Mouse (Mus musculus): ENCODE data around the gene BC049730. TPM values are rescaled to one million over a fixed set of nuclear protein-coding genes. Genes with fewer than 3 reads are reported as not detected.

Gene BC049730
- under 1 TPM in 1 of 2 experiments, not detected in 1; 0.45 TPM for total RNA-seq (2023)

GRCm38 (mm10) chr7:24708832-24709292 is at the start of gene BC049730:
Gene BC049730, plus strand, starts transcription at chr7:24709242.

GRCm38 (mm10) chr7:24676575-24676974 is 32.5 kb upstream of the BC049730 start, which contains the start of gene Tex101:
Gene Tex101, minus strand, starts transcription at chr7:24676675.

GRCm38 (mm10) chr7:24726808-24727207 is 17.8 kb downstream of the BC049730 start, which contains the start of gene Gm4763:
Gene Gm4763, minus strand, starts transcription at chr7:24726908.

GRCm38 (mm10) chr7:24760211-24760610 is 51.2 kb downstream of the BC049730 start, which contains the start of gene Cd177:
Gene Cd177, minus strand, starts transcription at chr7:24760311.

Other genes with a start within 250 kb of the BC049730 start
- 100 to 1,000 TPM; 744 to 846 TPM for gene Plaur, start 246.8 kb upstream of the BC049730 start, total RNA-seq (2023)
- gene Cadm4, start 227.2 kb upstream of the BC049730 start, total RNA-seq (2023) = not detected
- gene Zfp428, start 202.2 kb upstream of the BC049730 start, total RNA-seq (2023) = under 1 TPM; 0.55 to 0.61 TPM
- gene AC161166.1, start 196.8 kb upstream of the BC049730 start, total RNA-seq (2023) = not detected
- gene Irgq, start 178.6 kb upstream of the BC049730 start, total RNA-seq (2023) = 1 to 10 TPM; 6.0 to 6.3 TPM
- not detected for gene Pinlyp, start 163.1 kb upstream of the BC049730 start, total RNA-seq (2023)
- 10 to 100 TPM; 35.1 to 39.1 TPM for gene Xrcc1, start 163.0 kb upstream of the BC049730 start, total RNA-seq (2023)
- gene Ethe1, start 121.7 kb upstream of the BC049730 start, total RNA-seq (2023) = 10 to 100 TPM; 34.1 to 40.4 TPM
- gene Zfp575, start 121.6 kb upstream of the BC049730 start, total RNA-seq (2023) = not detected
- 1 to 10 TPM; 7.5 to 7.8 TPM for gene Phldb3, start 98.5 kb upstream of the BC049730 start, total RNA-seq (2023)
- not detected for gene Lypd3, start 72.7 kb upstream of the BC049730 start, total RNA-seq (2023)
- gene Tex101, start 32.6 kb upstream of the BC049730 start, total RNA-seq (2023) = not detected
- gene Gm4763, start 17.7 kb downstream of the BC049730 start, total RNA-seq (2023) = under 1 TPM; 0.67 to 0.92 TPM
- 100 to 1,000 TPM; 165 to 189 TPM for gene Cd177, start 51.1 kb downstream of the BC049730 start, total RNA-seq (2023)
- not detected for gene Ceacam10, start 68.0 kb downstream of the BC049730 start, total RNA-seq (2023)
- 1 to 10 TPM; 2.7 to 4.2 TPM for gene Gm9844, start 153.0 kb downstream of the BC049730 start, total RNA-seq (2023)
- not detected for gene Lypd4, start 160.7 kb downstream of the BC049730 start, total RNA-seq (2023)
- not detected for gene Dmrtc2, start 160.8 kb downstream of the BC049730 start, total RNA-seq (2023)
- gene Rps19, start 175.1 kb downstream of the BC049730 start, total RNA-seq (2023) = 1,000 to 10,000 TPM; 1,275 to 1,329 TPM
- 1 to 10 TPM; 2.2 to 5.3 TPM for gene Cd79a, start 188.1 kb downstream of the BC049730 start, total RNA-seq (2023)
- gene Arhgef1, start 193.7 kb downstream of the BC049730 start, total RNA-seq (2023) = 100 to 1,000 TPM; 595 to 645 TPM
- not detected for gene Gm4881, start 235.3 kb downstream of the BC049730 start, total RNA-seq (2023)

Data from monocyte, adult 59 days (primary cell).